Mouse (Mus musculus): Measurements from ENCODE around the gene Tmem260. TPM values are rescaled to one million over a fixed set of nuclear protein-coding genes. Genes with fewer than 3 reads are reported as not detected.

The Tmem260 gene
- total RNA-seq (2014; rRNA removed) (13.1 and 16.6 TPM in 2 replicates), polyA plus RNA-seq (2015; fragmentation: Nextera tagmentation; extraction: Ambion mirVana) (11.0 and 11.4 TPM in 2 replicates)

DNA sequence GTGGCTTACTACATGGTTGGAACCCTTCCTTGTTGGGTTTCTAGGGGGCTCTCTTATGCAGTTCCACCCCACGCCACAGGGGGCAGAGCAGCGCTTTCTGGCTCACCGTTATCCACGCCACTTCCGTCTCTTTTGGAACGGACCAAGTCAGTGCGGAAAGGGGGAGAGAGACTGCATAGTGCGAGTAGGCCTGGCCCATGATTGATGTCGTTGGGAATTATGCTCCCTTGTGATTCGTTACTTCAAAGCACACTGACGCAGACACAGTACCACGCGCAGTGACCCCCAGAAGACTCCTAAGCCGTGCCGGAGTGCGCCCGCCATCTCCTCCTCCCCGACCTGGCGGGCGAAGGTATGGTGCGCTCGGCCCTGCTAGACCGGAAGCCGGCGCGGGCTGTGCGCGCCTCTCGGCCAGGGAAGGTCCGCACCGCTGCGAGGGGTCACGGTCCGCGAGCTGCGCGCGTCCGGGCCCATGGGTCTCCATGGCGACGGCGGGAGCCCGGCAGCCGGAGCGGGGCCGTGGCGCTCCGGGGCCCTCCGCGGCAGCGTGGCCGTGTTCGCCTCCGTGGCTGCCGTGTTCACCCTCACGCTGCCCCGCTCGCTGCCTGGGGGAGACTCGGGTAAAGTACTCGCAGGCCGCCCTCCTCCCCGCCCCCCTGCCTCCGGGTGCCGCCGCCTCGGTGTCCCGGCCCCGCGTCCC, at the start of gene Tmem260:
Gene Tmem260 (plus strand): TSS at position 141 of the 700 bp plus-strand sequence.
- DNase-seq (ENCODE audit: low spot score): peak; percentile 97
- H3K9ac ChIP-seq (replicated peaks; ENCODE audit: low read length): peak within 1 kb of the TSS; percentile 94
- H3K4me3 ChIP-seq (ENCODE audit: low read length): peak within 1 kb of the TSS; percentile 96
- no peaks in the 10 kb centered on the region for H3K36me3 ChIP-seq (ENCODE audit: insufficient read depth, low read length)
- no peaks in the 10 kb centered on the region for H3K9me3 ChIP-seq (ENCODE audit: low read length)
- TF ChIP-seq CTCF (IDR thresholded peaks at IDR 0.05; ENCODE audit: low read depth): peak; percentile 97
- ATAC-seq: peak; percentile 99
- H3K4me1 ChIP-seq (ENCODE audit: insufficient read depth, low read length): peaks cover 7% of the 10 kb centered on the region
- peak within 1 kb of the TSS; percentile 82 for H3K4me2 ChIP-seq (ENCODE audit: low read depth, low read length)
- WGBS: under 1% methylated on average over 64 of the region's 69 CpGs
- H3K27me3 ChIP-seq (ENCODE audit: insufficient read depth, low read length): no peaks in the 10 kb centered on the region
- peak within 1 kb of the TSS; percentile 94 for H3K27ac ChIP-seq

DNA sequence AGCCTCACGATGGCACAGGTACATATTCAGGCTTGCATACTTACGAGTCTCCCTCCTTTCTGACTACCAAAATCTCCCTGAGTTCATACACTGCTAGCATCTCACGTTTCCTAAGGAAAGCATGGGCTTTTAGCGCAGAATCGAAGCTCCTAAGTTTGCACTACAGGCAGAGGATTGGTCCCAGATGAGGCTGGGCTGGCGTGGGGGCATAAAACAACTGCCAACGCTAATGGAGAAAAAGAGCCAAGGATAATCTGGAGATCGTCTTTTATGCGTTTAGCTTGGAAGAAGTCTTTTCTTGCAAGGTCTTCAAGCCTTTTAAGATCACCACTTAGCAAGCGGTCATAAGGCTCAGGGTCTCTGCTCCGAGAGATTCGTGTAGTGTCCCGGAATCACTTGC, 39.8 kb upstream of the Tmem260 start:
- ATAC-seq: no peak
- H3K4me2 ChIP-seq (ENCODE audit: low read depth, low read length): no peak overlapping the region
- no peaks in the 10 kb centered on the region for H3K4me1 ChIP-seq (ENCODE audit: insufficient read depth, low read length)
- H3K4me3 ChIP-seq (ENCODE audit: low read length): no peak overlapping the region
- H3K27ac ChIP-seq: no peak overlapping the region
- TF ChIP-seq CTCF (IDR thresholded peaks at IDR 0.05; ENCODE audit: low read depth): no peak
- H3K27me3 ChIP-seq (ENCODE audit: insufficient read depth, low read length): no peaks in the 10 kb centered on the region
- H3K9me3 ChIP-seq (ENCODE audit: low read length): no peaks in the 10 kb centered on the region
- H3K36me3 ChIP-seq (ENCODE audit: insufficient read depth, low read length): no peaks in the 10 kb centered on the region
- no peak for DNase-seq (ENCODE audit: low spot score)
- no peak overlapping the region for H3K9ac ChIP-seq (replicated peaks; ENCODE audit: low read length)
- 90% methylated on average over 13 of the region's 13 CpGs for WGBS

DNA sequence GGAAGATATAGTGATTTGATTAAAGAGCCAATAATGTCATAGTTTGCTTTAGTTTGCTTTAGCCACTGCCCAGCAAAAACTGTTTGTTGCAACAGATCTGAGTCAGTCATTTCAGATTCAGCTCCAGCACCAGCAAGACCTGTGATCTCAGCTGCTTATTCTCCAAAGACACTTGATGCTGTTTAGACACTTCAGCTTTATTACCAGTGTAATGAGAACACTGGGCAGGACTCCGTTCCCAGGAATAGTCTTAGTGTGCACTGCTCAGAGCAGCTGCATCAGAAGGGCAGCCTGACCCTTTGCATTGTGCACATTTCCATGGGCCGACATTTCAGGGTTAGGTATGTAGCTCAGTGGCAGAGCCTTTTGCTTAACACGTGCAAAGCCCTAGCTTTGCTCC, 28.9 kb upstream of the Tmem260 start:
- DNase-seq (ENCODE audit: low spot score) (no peak), ATAC-seq (no peak)
- Histone ChIP-seq H3K36me3 (ENCODE audit: insufficient read depth, low read length) (no peaks in the 10 kb centered on the region), H3K27ac (no peak overlapping the region), H3K9me3 (ENCODE audit: low read length) (no peaks in the 10 kb centered on the region), H3K4me3 (ENCODE audit: low read length) (no peak overlapping the region), H3K9ac (replicated peaks; ENCODE audit: low read length) (no peak overlapping the region), H3K4me1 (ENCODE audit: insufficient read depth, low read length) (0 out of 2 replicates have a peak, but pooled peaks cover under 1% of the 10 kb centered on the region), H3K27me3 (ENCODE audit: insufficient read depth, low read length) (no peaks in the 10 kb centered on the region), H3K4me2 (ENCODE audit: low read depth, low read length) (no peak overlapping the region)
- 69% methylated on average over 3 of the region's 3 CpGs for whole genome bisulfite sequencing
- TF ChIP-seq CTCF (IDR thresholded peaks at IDR 0.05; ENCODE audit: low read depth): no peak

GRCm38 (mm10) chr14:48418264-48418663, 27.7 kb upstream of the Tmem260 start:
- no peak overlapping the region for H3K27ac ChIP-seq
- H3K27me3 ChIP-seq (ENCODE audit: insufficient read depth, low read length): no peaks in the 10 kb centered on the region
- H3K36me3 ChIP-seq (ENCODE audit: insufficient read depth, low read length): no peaks in the 10 kb centered on the region
- TF ChIP-seq CTCF (IDR thresholded peaks at IDR 0.05; ENCODE audit: low read depth): no peak
- 0 out of 2 replicates have a peak, but pooled peaks cover 3% of the 10 kb centered on the region for H3K4me1 ChIP-seq (ENCODE audit: insufficient read depth, low read length)
- no peak overlapping the region for H3K9ac ChIP-seq (replicated peaks; ENCODE audit: low read length)
- no peak for DNase-seq (ENCODE audit: low spot score)
- no peak for ATAC-seq
- H3K4me3 ChIP-seq (ENCODE audit: low read length): no peak overlapping the region
- 68% methylated on average over 3 of the region's 3 CpGs for WGBS
- H3K4me2 ChIP-seq (ENCODE audit: low read depth, low read length): no peak overlapping the region
- no peaks in the 10 kb centered on the region for H3K9me3 ChIP-seq (ENCODE audit: low read length)

DNA sequence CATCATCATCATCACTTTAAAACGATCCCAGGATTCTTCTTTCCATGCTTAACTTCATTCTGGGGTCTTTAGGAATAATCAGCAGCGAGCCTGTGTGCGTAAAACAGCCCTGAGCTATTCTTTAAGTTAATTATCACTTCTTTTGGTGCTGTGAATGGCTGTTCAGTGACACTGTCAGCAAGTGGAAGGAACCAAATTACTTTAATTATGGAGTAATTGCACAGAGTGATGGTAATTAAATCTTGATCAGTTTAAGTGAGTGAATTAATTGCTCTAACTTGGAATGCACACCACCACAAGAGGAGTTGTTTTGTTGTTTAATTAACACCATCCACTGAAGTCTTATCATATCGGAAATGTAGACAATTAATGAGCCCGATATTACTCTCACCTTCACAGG, 27.3 kb upstream of the Tmem260 start:
- H3K27ac ChIP-seq: no peak overlapping the region
- peak; percentile 6 for DNase-seq (ENCODE audit: low spot score)
- ATAC-seq: peak; percentile 49; the same call in 1 of the 2 replicates
- no peak overlapping the region for H3K4me3 ChIP-seq (ENCODE audit: low read length)
- no peak overlapping the region for H3K4me2 ChIP-seq (ENCODE audit: low read depth, low read length)
- H3K9ac ChIP-seq (replicated peaks; ENCODE audit: low read length): no peak overlapping the region
- WGBS: 58% methylated on average over 5 of the region's 5 CpGs
- H3K27me3 ChIP-seq (ENCODE audit: insufficient read depth, low read length): no peaks in the 10 kb centered on the region
- H3K4me1 ChIP-seq (ENCODE audit: insufficient read depth, low read length): 0 out of 2 replicates have a peak, but pooled peaks cover 3% of the 10 kb centered on the region
- H3K9me3 ChIP-seq (ENCODE audit: low read length): no peaks in the 10 kb centered on the region
- H3K36me3 ChIP-seq (ENCODE audit: insufficient read depth, low read length): no peaks in the 10 kb centered on the region
- TF ChIP-seq CTCF (IDR thresholded peaks at IDR 0.05; ENCODE audit: low read depth): no peak

DNA sequence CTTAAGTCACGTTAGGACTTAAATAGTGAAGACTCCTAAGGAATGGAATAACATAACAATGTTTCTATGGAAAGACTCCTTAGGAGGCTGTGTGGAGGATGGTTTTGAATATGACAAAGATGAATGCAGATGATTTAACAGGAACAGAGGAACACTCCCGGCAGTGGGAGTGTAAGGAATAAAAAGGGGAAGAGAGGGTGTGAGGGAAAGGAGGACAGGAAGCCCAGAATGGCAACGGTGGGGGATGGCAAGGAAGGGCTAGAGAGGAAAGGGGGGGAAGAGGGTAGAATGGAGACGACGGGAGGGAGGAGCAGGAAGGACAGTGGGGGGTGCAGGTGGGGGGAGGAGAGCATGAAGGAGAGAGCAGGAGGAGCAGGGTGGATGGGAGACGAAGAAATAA, 24.4 kb upstream of the Tmem260 start:
- ATAC-seq: no peak
- H3K4me2 ChIP-seq (ENCODE audit: low read depth, low read length): peak overlapping the region; percentile 34; the same call in 1 of the 2 replicates

DNA sequence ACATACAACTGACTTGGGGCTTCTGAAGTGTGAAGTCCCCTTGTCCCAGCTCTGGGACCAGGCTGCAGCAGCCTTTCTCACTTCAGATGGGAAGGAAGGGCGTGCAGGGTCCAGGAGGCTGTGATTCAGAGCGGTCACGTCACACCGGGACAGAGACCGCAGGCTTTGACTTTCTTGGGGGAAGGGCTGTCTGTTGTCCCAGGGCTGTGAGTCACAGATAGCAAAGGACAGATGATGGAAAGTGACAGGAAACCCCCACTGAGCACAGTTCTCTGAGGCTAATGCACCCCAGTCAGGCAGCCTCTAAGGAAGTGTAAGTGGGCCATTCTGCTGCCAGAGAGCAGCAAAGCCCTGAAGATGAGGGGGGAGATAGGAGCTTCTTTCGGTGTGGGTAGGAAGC, 23.9 kb upstream of the Tmem260 start:
- 15% methylated on average over 6 of the region's 6 CpGs for WGBS
- TF ChIP-seq CTCF (IDR thresholded peaks at IDR 0.05; ENCODE audit: low read depth): 0 out of 2 replicates have a peak, but pooled peaks have one; percentile 6
- Histone ChIP-seq H3K4me2 (ENCODE audit: low read depth, low read length) (peak overlapping the region; percentile 34), H3K4me3 (ENCODE audit: low read length) (no peak overlapping the region), H3K9me3 (ENCODE audit: low read length) (no peaks in the 10 kb centered on the region), H3K27ac (no peak overlapping the region), H3K9ac (replicated peaks; ENCODE audit: low read length) (no peak overlapping the region), H3K27me3 (ENCODE audit: insufficient read depth, low read length) (no peaks in the 10 kb centered on the region), H3K4me1 (ENCODE audit: insufficient read depth, low read length) (0 out of 2 replicates have a peak, but pooled peaks cover 3% of the 10 kb centered on the region), H3K36me3 (ENCODE audit: insufficient read depth, low read length) (no peaks in the 10 kb centered on the region)
- ATAC-seq (no peak), DNase-seq (ENCODE audit: low spot score) (no peak)

More for the DNA sequence above, 24.4 kb upstream of the Tmem260 start:
- WGBS: 22% methylated on average over 6 of the region's 6 CpGs
- no peak for DNase-seq (ENCODE audit: low spot score)
- no peak overlapping the region for H3K4me3 ChIP-seq (ENCODE audit: low read length)
- H3K27ac ChIP-seq: no peak overlapping the region
- H3K27me3 ChIP-seq (ENCODE audit: insufficient read depth, low read length): no peaks in the 10 kb centered on the region
- 0 out of 2 replicates have a peak, but pooled peaks cover 3% of the 10 kb centered on the region for H3K4me1 ChIP-seq (ENCODE audit: insufficient read depth, low read length)
- H3K9me3 ChIP-seq (ENCODE audit: low read length): no peaks in the 10 kb centered on the region
- H3K36me3 ChIP-seq (ENCODE audit: insufficient read depth, low read length): no peaks in the 10 kb centered on the region
- TF ChIP-seq CTCF (IDR thresholded peaks at IDR 0.05; ENCODE audit: low read depth): no peak
- no peak overlapping the region for H3K9ac ChIP-seq (replicated peaks; ENCODE audit: low read length)

All from hindbrain, postnatal 0 days (tissue).